8 mouse cellular contexts compared by ENCODE assay signal in genomic region chr14:39472146-39472751, GRCm38 (mm10). TPM values are rescaled to one million over a fixed set of nuclear protein-coding genes. Genes with fewer than 3 reads are reported as not detected.
DNase-seq lines count a peak whose midpoint lies in the region; ATAC-seq and TF ChIP-seq lines count a peak whose summit lies in the region.

No protein-coding gene starts in this region.

- no peak for DNase-seq in heart, adult 2 months
- peak; percentile 21 for DNase-seq in ZHBTc4 (ENCODE audit: low read depth, low spot score)
- DNase-seq in embryonic facial prominence, embryonic 14.5 days (ENCODE audit: low spot score), result peak; percentile 1
- DNase-seq in layer of hippocampus, adult 2 months (ENCODE audit: low spot score in 2 of 2), result peak in 1 of 2 experiments; percentile 32
- peak; percentile 89 for DNase-seq in midbrain, embryonic 11.5 days (ENCODE audit: low spot score, missing footprints)
- no peak for DNase-seq in kidney, adult 18-20 months

- peak overlapping the region; percentile 55 for H3K4me3 ChIP-seq in heart, embryonic 11.5 days (ENCODE audit: low read depth, low read length)
- no peak overlapping the region for H3K4me3 ChIP-seq in heart, adult 2 months
- H3K4me3 ChIP-seq in embryonic facial prominence, embryonic 14.5 days (ENCODE audit: low read depth, low read length), result peak overlapping the region; percentile 51
- peak overlapping the region; percentile 75 for H3K4me3 ChIP-seq in layer of hippocampus, adult 2 months
- H3K4me3 ChIP-seq in midbrain, embryonic 11.5 days (ENCODE audit: low read depth, low read length), result peak overlapping the region; percentile 56

- no peaks in the 10 kb centered on the region for H3K9me3 ChIP-seq in heart, embryonic 11.5 days (replicated peaks; ENCODE audit: control insufficient read depth, low read length)
- H3K9me3 ChIP-seq in embryonic facial prominence, embryonic 14.5 days (ENCODE audit: control insufficient read depth, low read length), result no peaks in the 10 kb centered on the region
- no peaks in the 10 kb centered on the region for H3K9me3 ChIP-seq in midbrain, embryonic 11.5 days (ENCODE audit: control insufficient read depth, low read length)

- no peak overlapping the region; the same call in 1 of the 2 replicates for H3K9ac ChIP-seq in heart, embryonic 11.5 days (ENCODE audit: low read depth, low read length)
- H3K9ac ChIP-seq in heart, adult 2 months (ENCODE audit: low read depth, low read length), result no peak overlapping the region
- H3K9ac ChIP-seq in embryonic facial prominence, embryonic 14.5 days (ENCODE audit: low read depth, low read length), result peak overlapping the region; percentile 57
- peak overlapping the region; percentile 60 for H3K9ac ChIP-seq in midbrain, embryonic 11.5 days (ENCODE audit: low read length)

- H3K4me2 ChIP-seq in heart, embryonic 11.5 days, result peak overlapping the region; percentile 90
- H3K4me2 ChIP-seq in embryonic facial prominence, embryonic 14.5 days (ENCODE audit: low read depth, low read length), result peak overlapping the region; percentile 83
- peak overlapping the region; percentile 91 for H3K4me2 ChIP-seq in midbrain, embryonic 11.5 days

- H3K4me1 ChIP-seq in heart, embryonic 11.5 days (ENCODE audit: control insufficient read depth, insufficient read depth, low read length), result peaks cover 5% of the 10 kb centered on the region; the same call in 1 of the 2 replicates
- H3K4me1 ChIP-seq in heart, adult 2 months (ENCODE audit: control insufficient read depth, insufficient read depth, low read length), result no peaks in the 10 kb centered on the region
- H3K4me1 ChIP-seq in embryonic facial prominence, embryonic 14.5 days (ENCODE audit: control insufficient read depth, insufficient read depth, low read length), result peaks cover 5% of the 10 kb centered on the region; the same call in 1 of the 2 replicates
- H3K4me1 ChIP-seq in midbrain, embryonic 11.5 days (ENCODE audit: control insufficient read depth, insufficient read depth, low read length), result peaks cover 9% of the 10 kb centered on the region

- ATAC-seq in heart, embryonic 11.5 days (replicated peaks; ENCODE audit: insufficient number of reproducible peaks, low FRiP score, low TSS enrichment), result 0 out of 2 replicates have a peak, but pooled peaks have one; percentile 26
- peak; percentile 22 for ATAC-seq in embryonic facial prominence, embryonic 14.5 days (ENCODE audit: low read depth)
- ATAC-seq in midbrain, embryonic 11.5 days (ENCODE audit: low FRiP score), result peak; percentile 40
- no peak for ATAC-seq in erythroblast, adult 5-6 weeks (replicated peaks; ENCODE audit: low FRiP score, poor library complexity, severe bottlenecking)

- no peak for TF ChIP-seq POLR2A in heart, adult 2 months (IDR thresholded peaks at IDR 0.05; ENCODE audit: insufficient read depth, low read depth, low read length)

- no peaks in the 10 kb centered on the region for H3K79me2 ChIP-seq in heart, adult 2 months (replicated peaks; ENCODE audit: control insufficient read depth, insufficient read depth, low read length)

- WGBS in heart, embryonic 11.5 days (ENCODE audit: insufficient replicate concordance), result 4% methylated on average over 41 of the region's 56 CpGs
- WGBS in heart, adult 2 months, result 4% methylated on average over 56 of the region's 56 CpGs
- WGBS in embryonic facial prominence, embryonic 14.5 days, result 1% methylated on average over 29 of the region's 56 CpGs
- 1% methylated on average over 53 of the region's 56 CpGs for WGBS in midbrain, embryonic 11.5 days

- no peak for TF ChIP-seq CTCF in heart, adult 2 months (IDR thresholded peaks at IDR 0.05)
- TF ChIP-seq CTCF in layer of hippocampus, adult 2 months (conservative IDR thresholded peaks at IDR 0.05), result no peak

- intact Hi-C loops in heart, adult 2 months (cut with DNase I), result no loop called here

- H3K27ac ChIP-seq in heart, embryonic 11.5 days (ENCODE audit: low read depth, low read length), result no peak overlapping the region
- H3K27ac ChIP-seq in heart, adult 2 months, result no peak overlapping the region
- no peak overlapping the region for H3K27ac ChIP-seq in embryonic facial prominence, embryonic 14.5 days (replicated peaks; ENCODE audit: low read depth, low read length)
- peak overlapping the region; percentile 98 for H3K27ac ChIP-seq in layer of hippocampus, adult 2 months
- H3K27ac ChIP-seq in midbrain, embryonic 11.5 days (ENCODE audit: low read depth, low read length), result no peak overlapping the region

- TF ChIP-seq EP300 in heart, adult 2 months (IDR thresholded peaks at IDR 0.05; ENCODE audit: insufficient read depth, low read depth, low read length), result no peak

- no peaks in the 10 kb centered on the region for H3K36me3 ChIP-seq in heart, embryonic 11.5 days (ENCODE audit: control insufficient read depth, insufficient read depth, low read length)
- H3K36me3 ChIP-seq in heart, adult 2 months (ENCODE audit: control insufficient read depth, insufficient read depth, low read length), result no peaks in the 10 kb centered on the region
- H3K36me3 ChIP-seq in embryonic facial prominence, embryonic 14.5 days (ENCODE audit: control insufficient read depth, insufficient read depth, low read length), result no peaks in the 10 kb centered on the region
- no peaks in the 10 kb centered on the region for H3K36me3 ChIP-seq in midbrain, embryonic 11.5 days (ENCODE audit: control insufficient read depth, insufficient read depth, low read length)

- peaks cover 63% of the 10 kb centered on the region for H3K27me3 ChIP-seq in heart, embryonic 11.5 days (ENCODE audit: control insufficient read depth, insufficient read depth, low read length)
- H3K27me3 ChIP-seq in heart, adult 2 months (ENCODE audit: control insufficient read depth, insufficient read depth, low read length), result peaks cover 8% of the 10 kb centered on the region
- H3K27me3 ChIP-seq in embryonic facial prominence, embryonic 14.5 days (replicated peaks; ENCODE audit: control insufficient read depth, insufficient read depth, low read length), result peaks cover 86% of the 10 kb centered on the region
- H3K27me3 ChIP-seq in midbrain, embryonic 11.5 days (ENCODE audit: control insufficient read depth, insufficient read depth, low read length), result peaks cover 37% of the 10 kb centered on the region

RNA-seq across cellular contexts. Expression of gene Nrg3, which starts 0.6 kb away (rescaled TPM):
- 0.06 and 0.08 TPM in 2 replicates for polyA plus RNA-seq in heart, embryonic 11.5 days (2014; fragmentation: Nextera tagmentation; extraction: Ambion mirVana)
- total RNA-seq in heart, adult 2 months (2021), result not detected
- polyA plus RNA-seq in heart, adult 2 months (2012; rRNA removed), result 0.04 TPM in 1 of 2 replicates, not detected in the other
- 0.49 and 0.59 TPM in 2 replicates for polyA plus RNA-seq in embryonic facial prominence, embryonic 14.5 days (2014; fragmentation: Nextera tagmentation; extraction: Ambion mirVana)
- total RNA-seq in layer of hippocampus, adult 2 months (2021), result 10 to 100 TPM; 66.9 to 70.0 TPM
- 1.1 and 1.2 TPM in 2 replicates for polyA plus RNA-seq in midbrain, embryonic 11.5 days (2014; fragmentation: Nextera tagmentation; extraction: Ambion mirVana)
- total RNA-seq in erythroblast, adult 5-6 weeks (2015; ENCODE audit: low replicate concordance), result not detected in 2 replicates
- total RNA-seq in erythroblast, adult 5-6 weeks (2017; ENCODE audit: low replicate concordance), result not detected in 2 replicates

Comparison
In these comparisons a context has a peak if more than half of its experiments do, and no peak if none do; other contexts are left out.
1. H3K9ac ChIP-seq: peak in embryonic facial prominence, embryonic 14.5 days (single experiment) and midbrain, embryonic 11.5 days (single experiment); none in heart, embryonic 11.5 days (single experiment) and heart, adult 2 months (single experiment).
2. DNase-seq: peak in ZHBTc4 (single experiment), embryonic facial prominence, embryonic 14.5 days (single experiment) and midbrain, embryonic 11.5 days (single experiment); none in heart, adult 2 months (0 of 2) and kidney, adult 18-20 months (single experiment).
3. Peak in every context shown above with its lines, with median percentiles within 50 percentile points of each other: H3K4me2 ChIP-seq.